Mouse (Mus musculus): Measurements from ENCODE around the gene H2-Eb1.

Gene H2-Eb1

GRCm38 (mm10) chr17:34305380-34306030, at the start of gene H2-Eb1:
H2-Eb1 (plus strand) TSS chr17:34305867.
- DNase-seq (ENCODE audit: low read depth in 1 of 2, low spot score in 2 of 2), result peak; percentile 52 to 84

GRCm38 (mm10) chr17:34256501-34256900, 49.2 kb upstream of the H2-Eb1 start:
- DNase-seq (ENCODE audit: low read depth in 1 of 2, low spot score in 2 of 2), result no peak

- DNase-seq (ENCODE audit: low read depth in 1 of 2, low spot score in 2 of 2), result peak; percentile 90 to 97
Measured at GRCm38 (mm10) chr17:34257594-34258375, 47.9 kb upstream of the H2-Eb1 start, which contains the start of gene H2-Ab1. H2-Ab1 (plus strand) TSS chr17:34257689.

DNA sequence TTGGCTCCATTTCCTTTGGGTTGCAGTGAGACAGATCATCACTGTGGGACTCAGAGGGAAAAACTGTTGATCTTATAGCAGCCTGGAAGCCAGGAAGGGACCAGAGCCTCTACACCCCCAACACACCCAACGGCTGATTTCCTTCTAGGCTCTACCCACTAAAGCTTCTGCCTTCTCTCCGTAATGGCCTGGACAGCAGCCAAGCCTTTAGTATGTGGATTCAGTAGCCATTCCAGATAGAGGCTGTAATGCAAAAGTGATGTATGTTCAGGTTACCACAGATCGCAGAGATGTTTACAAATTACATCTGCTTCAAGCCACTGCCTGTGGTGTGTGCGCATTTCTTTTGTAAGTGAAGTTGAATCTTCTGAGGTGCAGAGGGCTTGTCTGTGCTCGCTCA, 45.1 kb upstream of the H2-Eb1 start:
- DNase-seq (ENCODE audit: low read depth in 1 of 2, low spot score in 2 of 2), result no peak

DNA sequence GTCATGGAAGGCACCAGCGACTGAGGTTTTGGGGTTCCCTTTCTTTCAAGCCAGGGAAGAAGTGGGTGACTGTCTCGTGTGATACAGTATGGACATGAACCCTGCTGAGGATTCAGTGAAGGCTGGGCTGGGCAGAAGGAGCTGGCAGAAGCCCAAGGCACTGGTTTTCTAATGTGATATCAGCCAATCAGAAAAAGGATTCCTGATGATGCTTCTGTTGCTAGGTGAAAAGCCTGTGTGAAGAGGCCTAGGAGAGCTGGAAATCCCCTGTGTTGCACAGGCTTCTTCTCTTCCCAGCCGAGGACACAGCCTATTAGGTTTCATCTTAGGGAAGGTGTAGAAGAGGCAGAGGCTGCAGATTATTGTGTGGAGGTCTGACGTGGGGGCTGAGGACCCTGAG, 44.2 kb upstream of the H2-Eb1 start:
- DNase-seq (ENCODE audit: low read depth in 1 of 2, low spot score in 2 of 2), result peak; percentile 41 to 80

DNA sequence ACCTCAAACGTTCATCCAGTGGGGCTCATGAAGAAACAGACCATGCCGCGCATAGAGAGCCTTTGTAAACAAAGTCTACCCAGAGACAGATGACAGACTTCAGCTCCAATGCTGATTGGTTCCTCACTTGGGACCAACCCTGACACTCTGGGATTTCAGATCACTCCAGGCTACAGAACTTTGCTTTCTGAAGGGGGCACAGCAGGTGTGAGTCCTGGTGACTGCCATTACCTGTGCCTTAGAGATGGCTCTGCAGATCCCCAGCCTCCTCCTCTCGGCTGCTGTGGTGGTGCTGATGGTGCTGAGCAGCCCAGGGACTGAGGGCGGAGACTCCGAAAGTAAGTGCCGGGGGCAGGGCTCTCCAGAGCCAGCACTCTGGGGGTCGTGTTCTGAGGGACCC, 42.6 kb upstream of the H2-Eb1 start:
- DNase-seq (ENCODE audit: low read depth in 1 of 2, low spot score in 2 of 2), result peak in 1 of 2 experiments; percentile 78

DNA sequence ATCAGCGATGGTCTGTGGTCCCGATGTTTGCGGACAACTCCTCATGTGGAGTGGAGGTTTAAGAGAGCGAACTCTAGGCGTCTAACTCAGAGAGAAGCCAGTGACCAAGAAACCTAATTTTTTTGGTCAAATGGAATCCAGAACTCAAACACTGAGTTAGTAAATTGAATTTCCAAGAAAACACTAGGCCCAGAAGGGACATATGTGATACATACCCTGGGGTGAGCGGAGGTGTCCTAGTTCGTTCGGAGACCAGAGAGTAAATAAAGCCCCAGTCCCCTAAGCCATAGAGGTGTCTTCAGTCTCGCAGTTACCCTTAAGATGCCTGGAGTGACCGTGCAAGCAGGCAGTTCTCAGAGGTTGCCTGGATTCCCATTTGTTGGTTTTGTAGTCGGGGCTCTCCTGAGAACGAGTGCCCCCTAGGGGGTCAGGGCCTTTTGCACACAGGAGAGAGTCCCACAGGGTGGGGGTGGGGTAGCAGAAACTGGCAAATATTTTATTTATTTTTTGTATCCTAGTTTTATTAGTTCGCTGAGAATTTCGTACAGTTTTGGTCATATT, 41.8 kb upstream of the H2-Eb1 start:
- no peak for DNase-seq (ENCODE audit: low read depth in 1 of 2, low spot score in 2 of 2)

- no peak for DNase-seq (ENCODE audit: low read depth in 1 of 2, low spot score in 2 of 2)
Measured at GRCm38 (mm10) chr17:34264452-34265351, 41.0 kb upstream of the H2-Eb1 start.

DNA sequence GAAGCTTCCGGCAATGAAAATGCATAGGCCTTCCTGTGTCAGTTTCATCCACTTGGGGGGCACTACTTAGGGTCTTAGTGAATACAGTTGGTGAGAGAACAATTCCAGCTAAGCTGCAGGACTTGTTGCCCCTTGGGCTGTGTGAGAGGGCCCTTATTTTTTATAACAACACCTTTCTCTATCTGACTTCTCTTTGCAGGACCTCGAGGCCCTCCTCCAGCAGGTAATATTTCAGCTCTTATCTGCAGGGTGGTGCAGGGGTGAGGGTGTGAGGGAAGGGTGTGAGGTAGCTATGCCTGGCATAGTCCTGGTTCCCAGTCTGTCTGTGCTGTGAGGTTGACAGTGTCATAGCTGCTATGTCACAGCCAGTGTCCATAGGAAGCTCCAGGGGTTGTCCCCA, 37.4 kb upstream of the H2-Eb1 start:
- DNase-seq (ENCODE audit: low read depth in 1 of 2, low spot score in 2 of 2), result no peak

DNA sequence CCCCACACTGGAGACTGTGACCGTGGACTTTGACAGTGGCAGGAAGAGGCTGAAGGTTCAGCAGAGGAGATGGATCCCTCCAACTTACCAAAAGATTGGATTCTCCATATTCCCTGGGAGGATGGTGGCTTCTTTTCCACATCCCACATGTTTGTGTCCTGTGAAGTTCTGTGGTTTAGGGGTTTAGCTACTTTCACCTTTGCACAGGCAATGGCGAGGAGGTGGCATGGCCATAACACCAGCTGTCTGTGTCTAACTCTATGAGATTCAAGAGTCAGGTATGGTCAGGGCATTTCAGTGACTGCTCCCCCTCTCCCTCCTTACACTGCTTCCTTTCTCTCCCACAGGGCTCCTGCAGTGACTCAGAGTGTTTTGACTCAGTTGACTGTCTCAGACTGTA, 36.9 kb upstream of the H2-Eb1 start:
- DNase-seq (ENCODE audit: low read depth in 1 of 2, low spot score in 2 of 2), result no peak

DNA sequence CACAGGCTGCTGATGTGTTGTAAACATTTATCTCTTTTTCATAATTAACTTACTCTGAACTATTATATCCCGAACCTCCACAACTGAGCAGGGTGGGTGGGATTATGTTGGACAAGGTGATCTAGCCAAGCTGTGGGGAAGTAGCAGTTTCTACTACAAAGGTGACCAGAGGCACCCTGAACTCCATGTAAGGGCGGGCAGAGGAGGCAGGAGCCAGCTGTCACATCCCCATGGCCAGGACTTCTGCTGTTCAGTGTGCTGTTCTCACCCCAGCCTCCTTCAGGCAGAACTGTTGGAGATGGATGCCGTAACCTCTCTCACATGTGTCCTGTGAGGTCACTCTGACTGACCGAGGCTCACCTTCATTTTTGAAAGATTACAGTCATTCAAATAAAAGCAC, 35.9 kb upstream of the H2-Eb1 start:
- DNase-seq (ENCODE audit: low read depth in 1 of 2, low spot score in 2 of 2), result no peak

GRCm38 (mm10) chr17:34270230-34270629, 35.4 kb upstream of the H2-Eb1 start:
- no peak for DNase-seq (ENCODE audit: low read depth in 1 of 2, low spot score in 2 of 2)

GRCm38 (mm10) chr17:34270940-34271339, 34.7 kb upstream of the H2-Eb1 start:
- DNase-seq (ENCODE audit: low read depth in 1 of 2, low spot score in 2 of 2), result no peak

DNA sequence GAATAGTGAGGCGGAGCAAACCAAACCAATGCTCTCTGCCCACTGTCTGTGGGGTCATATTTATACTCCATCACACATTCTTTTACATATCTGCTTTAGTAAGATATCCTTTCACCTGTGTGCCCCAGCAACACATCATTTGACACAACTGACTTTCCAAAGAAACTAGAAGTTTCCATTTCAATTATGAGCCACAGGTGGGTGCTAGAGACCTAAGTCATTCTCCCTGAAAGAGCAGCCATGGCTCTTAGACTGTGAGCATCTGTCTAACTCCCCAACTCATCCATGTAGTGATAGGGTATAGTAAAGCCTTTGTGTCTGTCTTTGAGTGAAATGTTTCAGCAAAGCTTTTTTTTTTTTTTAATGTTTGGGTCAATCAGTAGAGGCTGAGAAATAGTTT, 33.6 kb upstream of the H2-Eb1 start:
- DNase-seq (ENCODE audit: low read depth in 1 of 2, low spot score in 2 of 2), result no peak

- DNase-seq (ENCODE audit: low read depth in 1 of 2, low spot score in 2 of 2), result no peak
Measured at GRCm38 (mm10) chr17:34280499-34281038, 25.1 kb upstream of the H2-Eb1 start.

- DNase-seq (ENCODE audit: low read depth in 1 of 2, low spot score in 2 of 2), result no peak
Measured at GRCm38 (mm10) chr17:34281836-34282235, 23.8 kb upstream of the H2-Eb1 start.

- DNase-seq (ENCODE audit: low read depth in 1 of 2, low spot score in 2 of 2), result peak in 1 of 2 experiments; percentile 6
Measured at GRCm38 (mm10) chr17:34285371-34285770, 20.3 kb upstream of the H2-Eb1 start.

DNA sequence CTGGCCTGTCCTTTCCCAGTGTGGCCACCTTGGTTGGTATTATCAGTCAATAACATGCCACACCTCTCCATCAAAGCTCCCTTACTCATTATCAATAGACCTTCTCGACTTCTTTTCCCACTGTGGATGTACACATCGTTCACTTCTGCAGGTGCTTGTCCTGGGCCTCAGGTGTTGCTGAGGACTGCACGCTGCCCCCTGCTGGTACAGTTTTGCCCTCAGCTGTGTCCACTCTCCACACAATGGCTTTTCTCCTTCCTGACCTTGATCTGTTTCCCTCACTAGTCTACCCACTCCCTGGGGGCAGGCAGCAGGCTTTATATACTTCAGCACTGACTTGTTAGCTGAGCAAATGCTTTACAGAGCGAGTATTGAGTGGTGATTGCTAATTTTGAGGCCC, 19.8 kb upstream of the H2-Eb1 start:
- peak in 1 of 2 experiments; percentile 22 for DNase-seq (ENCODE audit: low read depth in 1 of 2, low spot score in 2 of 2)

DNA sequence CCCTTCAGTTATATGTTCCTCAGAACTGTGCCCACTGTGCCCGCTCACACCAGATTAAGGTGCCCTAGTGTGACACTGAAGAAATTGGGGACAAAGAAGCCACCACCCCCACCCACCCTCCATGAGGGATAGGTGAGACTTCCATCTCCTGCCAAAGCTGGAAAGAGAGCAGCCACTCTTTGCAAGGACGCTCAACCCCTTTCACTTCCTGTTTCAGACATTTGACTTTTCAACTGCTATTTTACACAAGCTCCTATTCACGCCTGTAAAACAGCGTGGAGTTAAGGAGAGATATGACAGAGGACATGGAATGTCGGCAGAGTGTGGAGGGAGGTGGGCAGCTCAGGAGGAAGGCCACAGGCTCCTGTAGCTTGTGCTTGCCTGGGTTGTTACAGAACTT, 19.2 kb upstream of the H2-Eb1 start:
- no peak for DNase-seq (ENCODE audit: low read depth in 1 of 2, low spot score in 2 of 2)

GRCm38 (mm10) chr17:34286999-34287398, 18.7 kb upstream of the H2-Eb1 start:
- no peak for DNase-seq (ENCODE audit: low read depth in 1 of 2, low spot score in 2 of 2)

- DNase-seq (ENCODE audit: low read depth in 1 of 2, low spot score in 2 of 2), result peak; percentile 37 to 83
Measured at GRCm38 (mm10) chr17:34287648-34288047, 18.0 kb upstream of the H2-Eb1 start, which contains the start of gene H2-Aa. H2-Aa (minus strand) TSS chr17:34287823.

All from monocyte, adult 2 months (primary cell).